Mouse (Mus musculus): ENCODE measurements around the gene Myh13.

Myh13 gene

DNA sequence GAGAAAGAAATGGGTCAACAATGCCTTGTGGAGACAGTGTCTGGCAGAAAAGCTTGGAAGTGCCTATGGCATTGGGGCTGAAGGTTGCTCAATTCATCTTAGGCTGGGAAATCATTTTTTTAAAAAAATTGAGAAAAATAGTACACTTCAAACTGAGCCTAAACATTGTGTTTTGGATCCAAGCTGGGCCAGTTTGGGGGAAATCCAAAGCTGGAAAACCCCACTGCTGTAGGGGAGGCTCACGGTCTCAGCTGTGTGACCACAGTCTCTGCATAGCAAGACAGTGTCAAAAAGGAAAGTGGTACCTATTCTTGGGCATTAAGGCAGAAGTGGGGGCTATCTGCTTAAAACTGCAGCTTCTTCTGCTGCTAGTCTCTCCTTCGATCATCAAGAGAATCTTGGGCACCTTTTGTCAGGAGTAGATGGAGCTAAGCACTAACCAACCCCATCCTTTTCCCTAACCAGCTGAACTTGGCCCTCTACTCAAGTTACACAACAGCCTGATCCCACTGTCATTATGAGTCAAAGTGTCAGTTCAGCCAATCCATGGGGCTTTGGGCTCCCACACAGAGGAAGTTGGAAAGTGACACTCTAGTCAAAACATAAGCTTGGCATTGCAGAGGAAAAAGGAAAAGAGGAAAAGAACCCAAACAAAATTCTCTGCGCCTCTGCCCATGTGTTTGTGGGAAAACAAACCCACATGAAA lies 69.4 kb downstream of the Myh13 start:
- no peak for DNase-seq (ENCODE audit: low spot score)

- DNase-seq (ENCODE audit: low spot score): no peak
These were observed 70.9 kb downstream of the Myh13 start for GRCm38 (mm10) chr11:67392369-67392768.

DNA sequence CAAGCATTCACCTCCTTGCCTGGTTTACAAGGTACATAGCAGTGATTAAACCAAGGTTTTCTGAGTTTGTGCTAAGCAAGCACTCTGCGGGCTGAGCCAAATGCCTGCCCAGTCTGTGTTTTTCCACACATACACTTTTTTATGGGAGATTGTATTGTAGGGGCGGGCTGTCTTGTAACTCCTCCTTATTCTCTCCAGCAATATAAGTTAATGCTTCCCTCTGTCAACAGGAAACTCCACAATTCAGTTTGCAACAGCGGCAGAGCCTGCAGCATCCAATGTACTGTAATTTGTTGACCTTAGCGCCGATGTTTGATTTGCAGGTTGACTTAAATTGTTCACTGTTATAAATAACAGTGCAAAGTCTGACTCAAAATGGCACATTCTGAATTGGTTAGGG lies 79.5 kb downstream of the Myh13 start:
- DNase-seq (ENCODE audit: low spot score): no peak

DNA sequence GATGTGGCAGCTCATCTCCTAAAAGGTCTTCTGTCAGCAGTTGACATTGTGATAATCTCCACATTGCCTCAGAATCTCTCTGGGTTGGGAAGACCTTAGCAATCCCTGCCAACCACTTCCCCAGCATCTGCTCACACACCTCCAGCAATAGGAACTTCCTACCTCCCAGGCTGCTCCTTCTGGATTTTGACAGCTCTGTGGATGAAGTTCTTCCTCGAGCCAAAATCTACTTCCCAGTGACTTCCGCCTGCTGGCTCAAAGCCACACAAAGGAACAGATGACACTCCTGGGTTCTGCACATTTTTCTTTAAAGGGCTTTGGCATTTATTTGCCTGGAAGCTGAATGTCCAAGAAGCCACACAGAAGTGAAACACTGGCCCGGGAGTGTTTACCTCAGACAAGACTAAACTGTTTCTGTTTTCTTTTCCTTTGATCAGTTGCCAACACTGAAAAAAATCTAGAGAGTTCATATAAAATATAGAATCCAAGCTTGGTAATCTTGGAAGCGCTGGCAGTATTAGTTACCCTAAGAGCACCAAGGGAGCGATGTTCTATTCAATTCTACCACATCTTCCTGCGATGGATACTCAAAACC lies 93.0 kb downstream of the Myh13 start:
- no peak for DNase-seq (ENCODE audit: low spot score)

All from yolk sac, embryonic 10.5 days (tissue).